13 mouse cellular contexts compared by ENCODE assay signal in the genomic region with DNA sequence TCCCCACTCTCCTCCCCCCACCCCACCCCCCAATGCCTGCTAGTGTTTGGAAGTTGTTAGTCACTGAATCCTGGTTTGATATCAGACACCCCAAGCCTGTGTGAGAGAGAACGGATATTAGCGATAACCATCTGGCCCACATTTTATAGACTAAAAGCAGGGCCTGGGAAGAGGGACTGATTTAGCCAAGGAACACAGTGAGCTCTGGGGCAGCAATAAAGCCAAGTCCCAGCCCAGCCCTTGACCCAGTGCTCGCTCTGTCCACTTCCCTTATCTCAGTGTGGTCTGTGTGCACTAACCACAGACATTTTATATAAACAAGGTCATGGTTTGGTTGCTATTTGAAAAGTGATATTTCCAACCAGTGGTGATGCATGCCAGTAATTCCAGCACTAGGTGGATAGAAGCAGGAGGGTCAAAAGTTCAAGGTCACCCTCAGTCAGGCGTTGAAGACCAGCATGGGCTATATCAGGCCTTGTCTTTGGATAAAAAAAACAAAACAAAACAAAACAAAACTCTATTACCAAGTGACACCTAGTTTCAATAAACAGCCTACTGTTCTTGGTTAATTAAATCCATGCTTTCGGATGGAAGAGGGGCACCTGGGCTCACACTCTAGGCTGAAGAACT. TPM values are rescaled to one million over a fixed set of nuclear protein-coding genes. Genes with fewer than 3 reads are reported as not detected.
DNase-seq lines count a peak whose midpoint lies in the region; ATAC-seq lines count a peak whose summit lies in the region.
"Had no signal": no experiment of that assay in that cellular context is flagged by ENCODE, and none has a peak within 500 bp of the region (broad histone marks: within the 10 kb centered on the region; RNA-seq: fewer than 3 reads in every experiment).

No protein-coding gene starts in this region.

- no peak overlapping the region for H3K9ac ChIP-seq in liver, embryonic 16.5 days (ENCODE audit: low read depth, low read length)
- H3K9ac ChIP-seq in liver, embryonic 12.5 days, result no peak overlapping the region
- H3K9ac ChIP-seq in embryonic facial prominence, embryonic 14.5 days (ENCODE audit: low read depth, low read length), result no peak overlapping the region
- H3K9ac ChIP-seq in forebrain, embryonic 12.5 days, result no peak overlapping the region
- H3K9ac ChIP-seq in intestine, embryonic 16.5 days (ENCODE audit: low read depth, low read length), result no peak overlapping the region
- H3K9ac ChIP-seq: hindbrain, embryonic 12.5 days had no signal

- H3K27me3 ChIP-seq in liver, embryonic 16.5 days (ENCODE audit: control insufficient read depth, insufficient read depth, low read depth, low read length), result no peaks in the 10 kb centered on the region
- H3K27me3 ChIP-seq in liver, embryonic 12.5 days (replicated peaks), result peaks cover 6% of the 10 kb centered on the region; the same call in 1 of the 2 replicates
- H3K27me3 ChIP-seq in embryonic facial prominence, embryonic 14.5 days (replicated peaks; ENCODE audit: control insufficient read depth, insufficient read depth, low read length), result no peaks in the 10 kb centered on the region
- no peaks in the 10 kb centered on the region for H3K27me3 ChIP-seq in forebrain, embryonic 12.5 days
- no peaks in the 10 kb centered on the region for H3K27me3 ChIP-seq in intestine, embryonic 16.5 days (replicated peaks; ENCODE audit: control insufficient read depth, insufficient read depth, low read length)
- H3K27me3 ChIP-seq: hindbrain, embryonic 12.5 days had no signal

- 47% methylated on average over 5 of the region's 5 CpGs for WGBS in liver, embryonic 16.5 days (ENCODE audit: insufficient replicate concordance)
- WGBS in liver, embryonic 12.5 days (ENCODE audit: insufficient replicate concordance), result 56% methylated on average over 5 of the region's 5 CpGs
- 46% methylated on average over 5 of the region's 5 CpGs for WGBS in embryonic facial prominence, embryonic 14.5 days
- WGBS in forebrain, embryonic 12.5 days, result 83% methylated on average over 5 of the region's 5 CpGs
- 57% methylated on average over 5 of the region's 5 CpGs for WGBS in intestine, embryonic 16.5 days

- ATAC-seq in liver, embryonic 16.5 days (ENCODE audit: low read depth), result peak; percentile 37; the same call in 1 of the 2 replicates
- no peak for ATAC-seq in liver, embryonic 12.5 days
- peak; percentile 66; the same call in 1 of the 2 replicates for ATAC-seq in embryonic facial prominence, embryonic 14.5 days (ENCODE audit: low read depth)
- ATAC-seq in megakaryocyte progenitor cell, adult 5-6 weeks (replicated peaks; ENCODE audit: poor library complexity), result peak; percentile 46; the same call in 1 of the 2 replicates
- no peak for ATAC-seq in forebrain, embryonic 12.5 days (ENCODE audit: low FRiP score)
- ATAC-seq in intestine, embryonic 16.5 days, result no peak

- no peaks in the 10 kb centered on the region for H3K36me3 ChIP-seq in liver, embryonic 16.5 days (ENCODE audit: control insufficient read depth, insufficient read depth)
- H3K36me3 ChIP-seq in liver, embryonic 12.5 days, result no peaks in the 10 kb centered on the region
- H3K36me3 ChIP-seq in embryonic facial prominence, embryonic 14.5 days (ENCODE audit: control insufficient read depth, insufficient read depth, low read length), result no peaks in the 10 kb centered on the region
- H3K36me3 ChIP-seq in forebrain, embryonic 12.5 days (replicated peaks), result no peaks in the 10 kb centered on the region
- no peaks in the 10 kb centered on the region for H3K36me3 ChIP-seq in intestine, embryonic 16.5 days (ENCODE audit: control insufficient read depth, insufficient read depth, low read length)
- H3K36me3 ChIP-seq: hindbrain, embryonic 12.5 days had no signal

- no peaks in the 10 kb centered on the region for H3K9me3 ChIP-seq in liver, embryonic 16.5 days (replicated peaks; ENCODE audit: control insufficient read depth, low read length)
- H3K9me3 ChIP-seq in liver, embryonic 12.5 days (replicated peaks), result no peaks in the 10 kb centered on the region
- H3K9me3 ChIP-seq in embryonic facial prominence, embryonic 14.5 days (ENCODE audit: control insufficient read depth, low read length), result no peaks in the 10 kb centered on the region
- no peaks in the 10 kb centered on the region for H3K9me3 ChIP-seq in forebrain, embryonic 12.5 days
- no peaks in the 10 kb centered on the region for H3K9me3 ChIP-seq in intestine, embryonic 16.5 days (ENCODE audit: control insufficient read depth, low read length)
- H3K9me3 ChIP-seq: hindbrain, embryonic 12.5 days; megakaryocyte, embryonic 14.5 days had no signal

- no peak overlapping the region for H3K4me3 ChIP-seq in liver, embryonic 16.5 days (ENCODE audit: low read depth, low read length)
- H3K4me3 ChIP-seq in liver, embryonic 12.5 days, result no peak overlapping the region
- H3K4me3 ChIP-seq in embryonic facial prominence, embryonic 14.5 days (ENCODE audit: low read depth, low read length), result no peak overlapping the region
- H3K4me3 ChIP-seq in forebrain, embryonic 12.5 days (replicated peaks), result no peak overlapping the region
- H3K4me3 ChIP-seq in intestine, embryonic 16.5 days (ENCODE audit: low read length), result no peak overlapping the region
- H3K4me3 ChIP-seq: hindbrain, embryonic 12.5 days; megakaryocyte, embryonic 14.5 days had no signal

- peaks cover 6% of the 10 kb centered on the region for H3K4me1 ChIP-seq in liver, embryonic 16.5 days (ENCODE audit: control insufficient read depth, low read depth, low read length)
- peaks cover 7% of the 10 kb centered on the region for H3K4me1 ChIP-seq in liver, embryonic 12.5 days
- H3K4me1 ChIP-seq in embryonic facial prominence, embryonic 14.5 days (ENCODE audit: control insufficient read depth, insufficient read depth, low read length), result no peaks in the 10 kb centered on the region
- no peaks in the 10 kb centered on the region for H3K4me1 ChIP-seq in forebrain, embryonic 12.5 days
- H3K4me1 ChIP-seq in intestine, embryonic 16.5 days (ENCODE audit: control insufficient read depth, insufficient read depth, low read length), result 0 out of 2 replicates have a peak, but pooled peaks cover 2% of the 10 kb centered on the region
- H3K4me1 ChIP-seq: hindbrain, embryonic 12.5 days had no signal

- H3K27ac ChIP-seq in liver, embryonic 16.5 days (ENCODE audit: low read length), result no peak overlapping the region
- H3K27ac ChIP-seq in liver, embryonic 12.5 days, result no peak overlapping the region
- no peak overlapping the region for H3K27ac ChIP-seq in embryonic facial prominence, embryonic 14.5 days (replicated peaks; ENCODE audit: low read depth, low read length)
- H3K27ac ChIP-seq in forebrain, embryonic 12.5 days, result no peak overlapping the region
- H3K27ac ChIP-seq in intestine, embryonic 16.5 days (ENCODE audit: low read length), result no peak overlapping the region
- H3K27ac ChIP-seq: hindbrain, embryonic 12.5 days had no signal

- DNase-seq in NIH3T3 (ENCODE audit: low read depth), result peak; percentile 65
- no peak for DNase-seq in embryonic facial prominence, embryonic 14.5 days (ENCODE audit: low spot score)
- no peak for DNase-seq in heart, adult 8-10 months (ENCODE audit: low spot score)
- DNase-seq: cerebellum, adult 9-11 months had no signal

- H3K4me2 ChIP-seq in liver, embryonic 16.5 days (ENCODE audit: low read depth, low read length), result no peak overlapping the region
- no peak overlapping the region for H3K4me2 ChIP-seq in liver, embryonic 12.5 days
- no peak overlapping the region for H3K4me2 ChIP-seq in embryonic facial prominence, embryonic 14.5 days (ENCODE audit: low read depth, low read length)
- H3K4me2 ChIP-seq in forebrain, embryonic 12.5 days, result no peak overlapping the region
- no peak overlapping the region for H3K4me2 ChIP-seq in intestine, embryonic 16.5 days (ENCODE audit: low read depth, low read length)
- H3K4me2 ChIP-seq: hindbrain, embryonic 12.5 days had no signal

RNA-seq across cellular contexts. Expression of gene Ermp1, which starts 18.9 kb away (rescaled TPM):
- 9.4 and 10.0 TPM in 2 replicates for polyA plus RNA-seq in liver, embryonic 16.5 days (2015; fragmentation: Nextera tagmentation; extraction: Ambion mirVana)
- polyA plus RNA-seq in liver, embryonic 12.5 days (2016; fragmentation: Nextera tagmentation; extraction: Ambion mirVana), result 18.3 and 19.3 TPM in 2 replicates
- polyA plus RNA-seq in embryonic facial prominence, embryonic 14.5 days (2014; fragmentation: Nextera tagmentation; extraction: Ambion mirVana), result 14.2 and 15.5 TPM in 2 replicates
- 37.3 and 42.5 TPM in 2 replicates for total RNA-seq in megakaryocyte progenitor cell, adult 5-6 weeks (2015)
- total RNA-seq in megakaryocyte progenitor cell, adult 5-6 weeks (2017), result 44.8 and 51.3 TPM in 2 replicates
- 13.5 and 14.6 TPM in 2 replicates for polyA plus RNA-seq in forebrain, embryonic 12.5 days (2016; fragmentation: Nextera tagmentation; extraction: Ambion mirVana)
- total RNA-seq in heart, adult 8-10 months (2022), result 10 to 100 TPM in 3 of 4 experiments, 1 to 10 TPM in 1; 9.7 to 11.8 (median 10.8) TPM
- polyA plus RNA-seq in intestine, embryonic 16.5 days (2015; fragmentation: Nextera tagmentation; extraction: Ambion mirVana), result 7.5 and 8.7 TPM in 2 replicates

RNA-seq across cellular contexts. Expression of gene Mlana, which starts 30.5 kb away (rescaled TPM):
- polyA plus RNA-seq in liver, embryonic 16.5 days (2015; fragmentation: Nextera tagmentation; extraction: Ambion mirVana), result not detected in 2 replicates
- polyA plus RNA-seq in liver, embryonic 12.5 days (2016; fragmentation: Nextera tagmentation; extraction: Ambion mirVana), result not detected in 2 replicates
- 1.9 and 2.3 TPM in 2 replicates for polyA plus RNA-seq in embryonic facial prominence, embryonic 14.5 days (2014; fragmentation: Nextera tagmentation; extraction: Ambion mirVana)
- total RNA-seq in megakaryocyte progenitor cell, adult 5-6 weeks (2015), result not detected in 2 replicates
- total RNA-seq in megakaryocyte progenitor cell, adult 5-6 weeks (2017), result not detected in 2 replicates
- polyA plus RNA-seq in forebrain, embryonic 12.5 days (2016; fragmentation: Nextera tagmentation; extraction: Ambion mirVana), result not detected in 2 replicates
- total RNA-seq in heart, adult 8-10 months (2022), result under 1 TPM; 0.30 to 0.97 (median 0.44) TPM
- not detected in 2 replicates for polyA plus RNA-seq in intestine, embryonic 16.5 days (2015; fragmentation: Nextera tagmentation; extraction: Ambion mirVana)
- polyA plus RNA-seq: hindbrain, embryonic 12.5 days; neural tube, embryonic 11.5 days; stomach, embryonic 14.5 days had no signal

Comparison
In these comparisons a context has a peak if more than half of its experiments do, and no peak if none do; other contexts are left out.
1. ATAC-seq: peak in liver, embryonic 16.5 days (single experiment), embryonic facial prominence, embryonic 14.5 days (single experiment) and megakaryocyte progenitor cell, adult 5-6 weeks (single experiment); none in liver, embryonic 12.5 days (single experiment), forebrain, embryonic 12.5 days (single experiment) and intestine, embryonic 16.5 days (single experiment).